Mouse (Mus musculus) lung, adult 10 weeks (tissue): ENCODE data around the gene Tff2. TPM values are rescaled to one million over a fixed set of nuclear protein-coding genes. Genes with fewer than 3 reads are reported as not detected.

ENCODE experiments used
- polyA plus RNA-seq: library from polyadenylated mRNA; stranded (reverse); fragments of 350-450 nt; fragmentation: Illumina TruSeq; extraction: RNeasy Lipid Tissue Mini Kit (QIAGEN cat#74804); gene quantifications from one replicate; pipeline ENCODE4 v1.2.3, GENCODE M21; 2014; ENCODE audit warnings: low read depth, low replicate concordance; ENCODE audit not compliant: insufficient read depth

Gene Tff2
- 32.1 TPM for polyA plus RNA-seq

DNA sequence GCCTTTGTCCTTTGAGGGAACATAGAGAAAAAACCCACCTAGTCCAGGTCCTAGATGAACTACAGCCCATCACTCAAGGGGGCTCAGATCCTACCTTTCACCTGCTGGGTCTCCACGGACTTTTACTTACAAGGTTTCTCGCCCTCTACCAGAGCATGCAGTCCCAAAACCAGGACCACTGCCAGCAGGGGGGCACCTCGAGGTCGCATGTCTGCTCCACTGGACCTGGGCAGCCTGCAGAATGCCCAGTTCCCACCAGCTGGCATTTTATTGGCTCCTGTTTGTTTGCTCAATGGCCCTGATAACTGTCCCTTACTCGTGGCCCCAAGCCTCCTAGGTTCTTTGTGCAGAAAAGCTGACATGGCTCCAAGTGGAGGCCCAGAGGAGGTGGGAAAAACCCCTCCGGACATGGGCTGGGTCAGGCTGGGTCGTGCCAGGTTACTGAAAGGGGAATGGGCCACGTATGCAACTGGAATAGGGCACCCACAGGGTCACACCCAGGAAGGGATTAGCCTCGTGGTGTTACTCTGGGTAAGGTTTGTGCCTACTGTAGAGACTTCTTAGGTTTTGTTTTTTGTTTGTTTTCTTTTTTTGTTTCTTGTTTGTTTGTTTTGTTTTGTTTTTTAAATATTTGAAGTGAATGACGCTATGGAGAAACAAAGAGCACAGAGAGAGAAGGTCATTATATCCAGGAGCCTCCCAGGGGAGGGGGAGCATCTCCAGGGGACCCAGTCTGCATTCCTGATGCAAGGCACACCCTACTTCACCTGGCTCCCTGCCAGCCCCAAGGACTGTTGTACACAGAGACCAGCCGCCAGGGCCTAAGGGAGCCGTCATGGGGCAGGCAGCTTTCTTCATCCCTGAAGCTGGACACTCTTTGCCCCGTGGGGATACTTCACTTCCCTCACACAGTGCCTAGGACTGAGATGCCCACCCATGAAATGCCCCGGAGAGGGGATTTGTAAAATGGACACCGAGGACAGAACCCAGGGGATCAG is at the start of gene Tff2:
TSS of gene Tff2 (minus strand) at position 243 of the 998 bp plus-strand sequence.

GRCm38 (mm10) chr17:31165127-31165526 is 21.0 kb upstream of the Tff2 start, which contains the start of gene Tff1:
Gene Tff1, minus strand, starts transcription at chr17:31165277.

GRCm38 (mm10) chr17:31129452-31129851 is 14.6 kb downstream of the Tff2 start, which contains the start of gene Tff3:
Gene Tff3, minus strand, starts transcription at chr17:31129646.

Other genes starting within 250 kb of the Tff2 start
- gene Glp1r, start 242.5 kb downstream of the Tff2 start, polyA plus RNA-seq, result 16.3 TPM
- gene Umodl1, start 189.6 kb downstream of the Tff2 start, polyA plus RNA-seq, result not detected
- gene Abcg1, start 86.6 kb downstream of the Tff2 start, polyA plus RNA-seq, result 16.4 TPM
- gene Tff3, start 14.6 kb downstream of the Tff2 start, polyA plus RNA-seq, result not detected
- not detected for gene Tff1, start 21.0 kb upstream of the Tff2 start, polyA plus RNA-seq
- not detected for gene Tmprss3, start 54.7 kb upstream of the Tff2 start, polyA plus RNA-seq
- 1.0 TPM for gene Ubash3a, start 63.6 kb upstream of the Tff2 start, polyA plus RNA-seq
- gene Rsph1, start 133.1 kb upstream of the Tff2 start, polyA plus RNA-seq, result 38.6 TPM
- 14.7 TPM for gene Slc37a1, start 142.5 kb upstream of the Tff2 start, polyA plus RNA-seq
- gene Pde9a, start 241.9 kb upstream of the Tff2 start, polyA plus RNA-seq, result 37.4 TPM